In genomic region chr12:41508610-41509009, GRCm38 (mm10) we compare ENCODE assay signal across 27 mouse cellular contexts. TPM values are rescaled to one million over a fixed set of nuclear protein-coding genes. Genes with fewer than 3 reads are reported as not detected.
DNase-seq lines count a peak whose midpoint lies in the region; ATAC-seq and TF ChIP-seq lines count a peak whose summit lies in the region.
"Had no signal": no experiment of that assay in that cellular context is flagged by ENCODE, and none has a peak within 500 bp of the region (broad histone marks: within the 10 kb centered on the region; RNA-seq: fewer than 3 reads in every experiment).

No protein-coding gene starts in this region.

- H3K9ac ChIP-seq in midbrain, embryonic 11.5 days (ENCODE audit: low read length) = no peak overlapping the region
- no peak overlapping the region for H3K9ac ChIP-seq in midbrain, embryonic 13.5 days (replicated peaks)
- H3K9ac ChIP-seq: embryonic facial prominence, embryonic 12.5 days; embryonic facial prominence, embryonic 15.5 days; forebrain, postnatal 0 days; heart, embryonic 13.5 days; hindbrain, embryonic 12.5 days; hindbrain, embryonic 15.5 days had no signal

- WGBS in midbrain, embryonic 11.5 days = 88% methylated on average over 4 of the region's 4 CpGs
- 85% methylated on average over 4 of the region's 4 CpGs for WGBS in midbrain, embryonic 13.5 days

- H3K27ac ChIP-seq in gastrocnemius, adult 2 months = no peak overlapping the region
- H3K27ac ChIP-seq in midbrain, embryonic 11.5 days (ENCODE audit: low read depth, low read length) = no peak overlapping the region
- H3K27ac ChIP-seq in midbrain, embryonic 13.5 days = no peak overlapping the region
- H3K27ac ChIP-seq: embryonic facial prominence, embryonic 12.5 days; embryonic facial prominence, embryonic 15.5 days; heart, embryonic 13.5 days; hindbrain, embryonic 12.5 days; hindbrain, embryonic 15.5 days had no signal

- no peak overlapping the region for H3K4me2 ChIP-seq in midbrain, embryonic 11.5 days
- H3K4me2 ChIP-seq in midbrain, embryonic 13.5 days (replicated peaks) = no peak overlapping the region
- H3K4me2 ChIP-seq: embryonic facial prominence, embryonic 12.5 days; embryonic facial prominence, embryonic 15.5 days; heart, embryonic 13.5 days; hindbrain, embryonic 12.5 days; hindbrain, embryonic 15.5 days had no signal

- no peak overlapping the region for H3K4me3 ChIP-seq in gastrocnemius, adult 2 months
- H3K4me3 ChIP-seq in midbrain, embryonic 11.5 days (ENCODE audit: low read depth, low read length) = no peak overlapping the region
- H3K4me3 ChIP-seq in midbrain, embryonic 13.5 days (replicated peaks) = no peak overlapping the region
- H3K4me3 ChIP-seq: embryonic facial prominence, embryonic 12.5 days; embryonic facial prominence, embryonic 15.5 days; heart, embryonic 13.5 days; hindbrain, embryonic 12.5 days; hindbrain, embryonic 15.5 days had no signal

- no peaks in the 10 kb centered on the region for H3K27me3 ChIP-seq in midbrain, embryonic 11.5 days (ENCODE audit: control insufficient read depth, insufficient read depth, low read length)
- H3K27me3 ChIP-seq in midbrain, embryonic 13.5 days = no peaks in the 10 kb centered on the region
- H3K27me3 ChIP-seq: CH12.LX; embryonic facial prominence, embryonic 12.5 days; embryonic facial prominence, embryonic 15.5 days; heart, embryonic 13.5 days; hindbrain, embryonic 12.5 days; hindbrain, embryonic 15.5 days had no signal

- TF ChIP-seq CTCF in gastrocnemius, adult 2 months (IDR thresholded peaks at IDR 0.05) = no peak

- ATAC-seq in midbrain, embryonic 11.5 days (ENCODE audit: low FRiP score) = no peak
- no peak for ATAC-seq in midbrain, embryonic 13.5 days
- peak; percentile 73 for ATAC-seq in common myeloid progenitor, adult 5-6 weeks (replicated peaks; ENCODE audit: low read depth, poor library complexity, severe bottlenecking)
- ATAC-seq: activated CD4-positive, CD25-positive, alpha-beta regulatory T cell, adult 4 months; forebrain, embryonic 14.5 days; forebrain, postnatal 0 days; intestine, postnatal 0 days had no signal

- DNase-seq in gastrocnemius, adult 2 months = peak; percentile 33
- no peak for DNase-seq in gastrocnemius, postnatal 4 days (ENCODE audit: low spot score in 2 of 2)
- DNase-seq in midbrain, embryonic 11.5 days (ENCODE audit: low spot score, missing footprints) = peak; percentile 4
- no peak for DNase-seq in lung, adult 18-20 months
- no peak for DNase-seq in spleen, adult 18-20 months
- DNase-seq: adrenal gland, adult 8-10 months; adrenal gland, postnatal 25 days; B cell, adult 2 months; cerebellum, adult 18-20 months; cerebellum, adult 9-10 months; cerebellum, postnatal 14 days; forebrain, postnatal 0 days; gastrocnemius, postnatal 36 days; heart, postnatal 14 days; heart, postnatal 4 days had no signal

- H3K36me3 ChIP-seq in midbrain, embryonic 11.5 days (ENCODE audit: control insufficient read depth, insufficient read depth, low read length) = no peaks in the 10 kb centered on the region
- H3K36me3 ChIP-seq in midbrain, embryonic 13.5 days = no peaks in the 10 kb centered on the region
- H3K36me3 ChIP-seq: embryonic facial prominence, embryonic 12.5 days; embryonic facial prominence, embryonic 15.5 days; G1E; heart, embryonic 13.5 days; hindbrain, embryonic 12.5 days; hindbrain, embryonic 15.5 days had no signal

- no peaks in the 10 kb centered on the region for H3K4me1 ChIP-seq in midbrain, embryonic 11.5 days (ENCODE audit: control insufficient read depth, insufficient read depth, low read length)
- H3K4me1 ChIP-seq in midbrain, embryonic 13.5 days (replicated peaks) = no peaks in the 10 kb centered on the region
- H3K4me1 ChIP-seq: embryonic facial prominence, embryonic 12.5 days; embryonic facial prominence, embryonic 15.5 days; heart, embryonic 13.5 days; hindbrain, embryonic 12.5 days; hindbrain, embryonic 15.5 days had no signal

- intact Hi-C loops in gastrocnemius, adult 2 months (cut with DNase I) = no loop called here

- no peaks in the 10 kb centered on the region for H3K9me3 ChIP-seq in midbrain, embryonic 11.5 days (ENCODE audit: control insufficient read depth, low read length)
- no peaks in the 10 kb centered on the region for H3K9me3 ChIP-seq in midbrain, embryonic 13.5 days
- H3K9me3 ChIP-seq: embryonic facial prominence, embryonic 12.5 days; embryonic facial prominence, embryonic 15.5 days; G1E; heart, embryonic 13.5 days; hindbrain, embryonic 12.5 days; hindbrain, embryonic 15.5 days had no signal

RNA-seq across cellular contexts. Expression of gene Lrrn3, which starts 22.4 kb away (rescaled TPM):
- total RNA-seq in gastrocnemius, adult 2 months (2021) = under 1 TPM; 0.11 to 0.23 TPM
- total RNA-seq in gastrocnemius, postnatal 4 days (2021) = 1 to 10 TPM; 1.4 to 1.9 TPM
- 30.5 and 33.9 TPM in 2 replicates for polyA plus RNA-seq in midbrain, embryonic 11.5 days (2014; fragmentation: Nextera tagmentation; extraction: Ambion mirVana)
- 78.4 and 82.4 TPM in 2 replicates for polyA plus RNA-seq in midbrain, embryonic 13.5 days (2015; fragmentation: Nextera tagmentation; extraction: Ambion mirVana)
- 0.29 and 0.59 TPM in 2 replicates for total RNA-seq in common myeloid progenitor, adult 5-6 weeks (2017)
- total RNA-seq: CH12.LX had no signal
- polyA plus RNA-seq: G1E had no signal

Comparison
In these comparisons a context has a peak if more than half of its experiments do, and no peak if none do; other contexts are left out.
1. DNase-seq: peak in gastrocnemius, adult 2 months (single experiment) and midbrain, embryonic 11.5 days (single experiment); none in gastrocnemius, postnatal 4 days (0 of 2), lung, adult 18-20 months (0 of 2) and spleen, adult 18-20 months (0 of 2).